Mouse (Mus musculus) hindbrain, embryonic 15.5 days (tissue): ENCODE data around the gene Trpv1. TPM values are rescaled to one million over a fixed set of nuclear protein-coding genes. Genes with fewer than 3 reads are reported as not detected.

Source experiments
- ATAC-seq: fragments of 200-750 bp; cut with Nextera tagmentation; 2 replicates; pipeline ENCODE4 v1.8.0; 2017; ENCODE audit warnings: low read depth, moderate number of reproducible peaks, moderate TSS enrichment; ENCODE audit not compliant: low FRiP score
- H3K27ac ChIP-seq: fragments of 300-500 bp; sonication (generic); replicated peaks from 2 replicates; pipeline ENCODE4 v1.5.1; 2015; ENCODE audit warnings: mild to moderate bottlenecking, inconsistent platforms
- H3K27me3 ChIP-seq: fragments of 300-500 bp; sonication (generic); 2 replicates; pipeline ENCODE4 v1.6.1; 2015; ENCODE audit warnings: control low read depth, inconsistent platforms
- H3K36me3 ChIP-seq: fragments of 300-500 bp; sonication (generic); 2 replicates; pipeline ENCODE4 v1.6.1; 2015; ENCODE audit warnings: control low read depth, inconsistent platforms
- H3K4me1 ChIP-seq: fragments of 300-500 bp; sonication (generic); replicated peaks from 2 replicates; pipeline ENCODE4 v1.6.1; 2015; ENCODE audit warnings: control low read depth, inconsistent platforms
- H3K4me2 ChIP-seq: fragments of 300-500 bp; sonication (generic); 2 replicates; pipeline ENCODE4 v1.6.1; 2015; ENCODE audit warnings: moderate library complexity, mild to moderate bottlenecking, inconsistent platforms
- H3K4me3 ChIP-seq: fragments of 300-500 bp; sonication (generic); 2 replicates; pipeline ENCODE4 v1.5.1; 2015; ENCODE audit warnings: mild to moderate bottlenecking, inconsistent platforms
- H3K9ac ChIP-seq: fragments of 300-500 bp; sonication (generic); 2 replicates; pipeline ENCODE4 v1.6.1; 2015; ENCODE audit warnings: inconsistent platforms
- H3K9me3 ChIP-seq: fragments of 300-500 bp; sonication (generic); 2 replicates; pipeline ENCODE4 v1.6.1; 2016; ENCODE audit warnings: control low read depth, inconsistent platforms
- WGBS: fragments of 180-500 bp; shearing (Covaris S2); methylation state at CpG from one replicate; pipeline ENCODE4 v1.1.7; 2015; 5-methylcytosine and 5-hydroxymethylcytosine counted together
- polyA plus RNA-seq: library from polyadenylated mRNA; unstranded; fragments of >200 nt; fragmentation: Nextera tagmentation; extraction: Ambion mirVana; gene quantifications from 2 replicates; pipeline ENCODE4 v1.2.1, GENCODE M21; 2015

Trpv1 gene
- polyA plus RNA-seq, 1 experiment from 2014 or later: 0.41 TPM

DNA sequence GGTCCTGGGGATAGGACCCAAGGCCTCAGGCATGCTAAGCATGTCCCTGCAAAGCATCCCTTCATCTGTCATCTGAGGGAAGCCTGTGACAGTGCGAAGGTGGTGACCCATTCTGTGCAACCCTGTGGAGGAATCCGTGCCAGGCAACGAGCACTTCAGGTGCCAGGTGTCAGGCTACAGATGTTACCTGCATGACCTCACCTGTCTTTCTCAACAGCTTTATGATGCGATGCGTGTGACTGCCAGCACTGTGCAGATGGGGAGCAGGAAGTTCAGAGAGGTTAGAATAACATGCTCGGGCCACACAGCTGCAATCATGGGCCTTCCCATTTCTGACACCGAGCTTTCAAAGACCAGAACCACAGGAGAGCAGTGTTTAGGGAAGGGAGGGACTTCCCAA, 28.9 kb upstream of the Trpv1 start:
- no peaks in the 10 kb centered on the region for H3K27me3 ChIP-seq
- H3K27ac ChIP-seq: no peak overlapping the region
- 83% methylated on average over 7 of the region's 7 CpGs for WGBS
- H3K4me3 ChIP-seq: no peak overlapping the region
- no peak for ATAC-seq
- H3K4me1 ChIP-seq: peaks cover under 1% of the 10 kb centered on the region; the same call in 1 of the 2 replicates
- H3K9me3 ChIP-seq: no peaks in the 10 kb centered on the region
- H3K36me3 ChIP-seq: no peaks in the 10 kb centered on the region
- H3K9ac ChIP-seq: no peak overlapping the region
- H3K4me2 ChIP-seq: no peak overlapping the region

DNA sequence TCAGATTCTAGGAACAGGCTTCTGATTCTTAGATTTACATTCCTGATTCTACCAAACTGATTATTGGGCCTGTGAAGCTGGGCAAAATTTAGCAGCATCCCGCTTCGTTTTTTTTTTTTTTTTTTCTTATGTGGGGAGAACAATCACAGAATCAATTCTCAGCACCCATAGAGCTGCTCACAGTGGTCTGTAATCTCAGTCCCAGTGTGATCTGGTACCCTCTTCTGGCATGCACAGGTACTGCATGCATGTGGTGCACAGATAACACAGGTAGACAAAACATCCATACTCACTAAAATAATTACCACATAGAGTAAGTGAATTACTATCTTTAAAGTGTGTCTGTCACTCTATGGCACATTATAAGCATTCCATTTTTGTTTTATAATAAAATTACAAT, 26.5 kb upstream of the Trpv1 start:
- H3K27me3 ChIP-seq: no peaks in the 10 kb centered on the region
- WGBS: 80% methylated on average over 2 of the region's 2 CpGs
- no peaks in the 10 kb centered on the region for H3K36me3 ChIP-seq
- no peak overlapping the region for H3K4me3 ChIP-seq
- no peak overlapping the region for H3K4me2 ChIP-seq
- H3K27ac ChIP-seq: no peak overlapping the region
- H3K9me3 ChIP-seq: no peaks in the 10 kb centered on the region
- no peak for ATAC-seq
- H3K9ac ChIP-seq: no peak overlapping the region
- H3K4me1 ChIP-seq: no peaks in the 10 kb centered on the region

DNA sequence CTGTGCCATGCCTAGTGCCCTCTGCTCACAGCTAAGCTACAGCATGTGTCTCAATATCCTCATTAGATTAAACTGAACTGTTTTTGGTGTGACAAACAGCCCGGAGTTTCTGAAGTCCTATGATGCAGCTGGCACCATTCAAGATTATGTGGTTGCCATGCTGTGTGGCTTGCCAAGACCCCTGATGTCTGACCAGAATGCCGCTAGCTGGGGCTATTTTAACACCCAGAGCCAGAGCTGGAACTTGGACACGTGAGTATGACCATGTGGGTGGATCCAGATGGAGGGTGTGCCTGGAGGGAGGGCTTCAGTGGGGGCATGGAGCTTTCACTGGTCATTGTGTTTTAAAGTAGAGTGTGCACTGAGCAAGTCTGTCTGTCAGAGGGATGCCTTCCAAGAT, 20.1 kb upstream of the Trpv1 start:
- Histone ChIP-seq H3K9ac (no peak overlapping the region), H3K4me1 (no peaks in the 10 kb centered on the region), H3K4me3 (no peak overlapping the region), H3K36me3 (no peaks in the 10 kb centered on the region), H3K4me2 (no peak overlapping the region), H3K27me3 (no peaks in the 10 kb centered on the region), H3K9me3 (no peaks in the 10 kb centered on the region), H3K27ac (no peak overlapping the region)
- no peak for ATAC-seq
- WGBS: 72% methylated on average over 3 of the region's 3 CpGs

DNA sequence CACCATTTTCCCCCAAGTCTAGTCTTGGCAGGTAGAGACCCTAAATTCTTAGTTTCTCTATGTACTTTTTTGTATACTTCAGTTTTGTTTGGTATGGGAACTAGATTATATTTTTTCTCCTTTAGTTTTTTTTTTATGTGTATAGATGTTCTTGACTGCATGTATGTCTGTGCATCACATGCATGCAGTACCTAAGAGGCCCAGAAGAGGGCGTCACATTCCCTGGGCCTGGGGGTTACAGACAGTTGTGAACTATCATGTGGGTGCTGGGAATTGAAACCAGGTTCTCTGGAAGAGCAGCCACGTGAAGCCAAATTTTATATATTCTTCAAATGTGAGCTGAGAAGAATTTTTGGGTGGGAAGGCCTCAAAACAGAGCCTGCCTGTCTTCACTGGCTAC, 14.4 kb upstream of the Trpv1 start:
- H3K9ac ChIP-seq: no peak overlapping the region
- H3K27ac ChIP-seq: no peak overlapping the region
- H3K9me3 ChIP-seq: no peaks in the 10 kb centered on the region
- H3K4me1 ChIP-seq: no peaks in the 10 kb centered on the region
- no peaks in the 10 kb centered on the region for H3K27me3 ChIP-seq
- ATAC-seq: no peak
- 69% methylated on average over 2 of the region's 2 CpGs for WGBS
- no peaks in the 10 kb centered on the region for H3K36me3 ChIP-seq
- H3K4me3 ChIP-seq: no peak overlapping the region
- H3K4me2 ChIP-seq: no peak overlapping the region

DNA sequence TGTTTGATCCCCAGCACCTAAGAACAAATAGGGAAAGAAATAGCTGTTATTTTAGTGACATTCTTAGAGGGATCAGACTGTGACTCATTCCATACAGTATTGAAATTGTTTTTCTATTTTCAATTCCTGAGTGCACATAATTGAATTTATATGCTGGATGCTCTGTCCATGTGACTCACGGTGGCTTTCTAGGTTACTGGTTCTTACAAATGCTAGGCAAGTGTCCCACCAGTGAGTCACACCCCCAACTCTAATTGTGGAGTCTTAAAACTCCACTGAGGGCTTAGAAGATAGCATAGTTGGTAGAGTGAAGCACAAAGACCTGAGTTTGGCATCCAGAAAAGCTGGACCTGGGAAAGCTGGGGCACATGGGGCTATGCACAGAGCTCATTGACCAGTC, 13.4 kb upstream of the Trpv1 start:
- no peak overlapping the region for H3K9ac ChIP-seq
- WGBS: 100% methylated on average over 1 of the region's 1 CpGs
- H3K4me3 ChIP-seq: no peak overlapping the region
- H3K27ac ChIP-seq: no peak overlapping the region
- H3K4me2 ChIP-seq: no peak overlapping the region
- no peaks in the 10 kb centered on the region for H3K36me3 ChIP-seq
- H3K9me3 ChIP-seq: no peaks in the 10 kb centered on the region
- no peaks in the 10 kb centered on the region for H3K27me3 ChIP-seq
- no peak for ATAC-seq
- H3K4me1 ChIP-seq: no peaks in the 10 kb centered on the region

DNA sequence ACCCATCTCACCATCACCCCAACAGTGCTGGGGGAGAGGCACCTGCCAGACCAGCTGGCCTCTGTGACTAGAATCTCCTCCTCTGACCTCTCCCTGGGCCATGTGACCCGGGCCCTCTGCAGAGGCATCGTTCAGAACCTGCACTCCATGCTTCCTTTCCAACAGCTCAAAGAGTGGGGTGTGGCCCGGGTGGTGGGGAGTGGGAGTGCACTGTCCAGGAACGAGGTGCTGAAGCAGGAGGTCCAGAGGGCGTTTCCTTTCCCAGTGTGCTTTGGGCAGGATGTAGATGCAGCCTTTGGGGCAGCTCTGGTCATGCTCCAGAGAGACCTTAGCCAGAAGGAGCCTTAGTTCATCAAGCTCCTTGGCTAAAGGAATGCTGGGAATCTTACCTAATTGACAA, 11.2 kb upstream of the Trpv1 start:
- Histone ChIP-seq H3K4me1 (no peaks in the 10 kb centered on the region), H3K4me2 (no peak overlapping the region), H3K36me3 (no peaks in the 10 kb centered on the region), H3K4me3 (no peak overlapping the region), H3K27me3 (no peaks in the 10 kb centered on the region), H3K9me3 (no peaks in the 10 kb centered on the region), H3K27ac (no peak overlapping the region), H3K9ac (no peak overlapping the region)
- WGBS: 39% methylated on average over 5 of the region's 5 CpGs
- no peak for ATAC-seq

DNA sequence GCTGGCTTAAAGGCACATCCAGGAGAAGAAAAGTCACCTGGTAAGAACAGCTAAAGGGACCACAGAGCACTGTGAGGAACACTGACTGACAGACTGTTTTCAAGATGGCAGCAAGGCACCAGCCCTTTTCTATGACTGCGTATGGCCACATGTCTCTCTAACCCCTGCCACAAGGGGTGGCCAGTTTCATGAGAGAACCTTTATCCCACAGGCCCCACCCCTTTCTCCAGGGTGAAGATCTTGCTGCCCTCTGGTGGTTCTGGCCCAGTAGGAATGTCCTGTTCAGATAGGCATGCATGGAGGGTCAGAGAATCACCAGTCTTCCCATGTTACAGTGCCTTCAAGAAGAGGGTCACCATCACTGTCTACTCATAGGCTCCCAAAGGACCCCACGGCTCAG, 10.1 kb upstream of the Trpv1 start:
- Histone ChIP-seq H3K36me3 (no peaks in the 10 kb centered on the region), H3K27ac (no peak overlapping the region), H3K4me2 (no peak overlapping the region), H3K9me3 (no peaks in the 10 kb centered on the region), H3K4me3 (no peak overlapping the region), H3K9ac (no peak overlapping the region), H3K4me1 (no peaks in the 10 kb centered on the region), H3K27me3 (no peaks in the 10 kb centered on the region)
- WGBS: 83% methylated on average over 2 of the region's 2 CpGs
- no peak for ATAC-seq

DNA sequence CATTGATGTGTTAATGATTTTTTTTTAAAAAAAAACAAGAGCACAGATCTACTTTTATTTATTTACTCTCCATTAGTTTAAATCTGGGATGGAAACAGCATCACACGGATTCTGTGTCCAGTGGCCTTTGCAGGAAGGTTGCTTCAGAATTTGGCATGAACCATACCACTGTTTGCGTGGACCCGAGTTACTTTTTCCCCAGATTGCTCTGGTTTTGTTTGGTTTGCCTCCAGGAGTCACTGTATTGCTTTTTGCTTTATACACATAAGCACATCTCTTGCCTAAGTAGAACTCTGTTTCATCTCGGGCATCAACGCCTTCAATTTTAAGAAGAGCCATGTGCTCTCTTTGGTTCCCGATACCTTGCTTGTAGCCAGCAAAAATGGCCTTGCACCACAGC, 8.2 kb upstream of the Trpv1 start:
- WGBS: 92% methylated on average over 6 of the region's 6 CpGs
- Histone ChIP-seq H3K4me3 (no peak overlapping the region), H3K4me2 (no peak overlapping the region), H3K9me3 (no peaks in the 10 kb centered on the region), H3K27ac (no peak overlapping the region), H3K4me1 (no peaks in the 10 kb centered on the region), H3K36me3 (no peaks in the 10 kb centered on the region), H3K9ac (no peak overlapping the region), H3K27me3 (no peaks in the 10 kb centered on the region)
- ATAC-seq: no peak

DNA sequence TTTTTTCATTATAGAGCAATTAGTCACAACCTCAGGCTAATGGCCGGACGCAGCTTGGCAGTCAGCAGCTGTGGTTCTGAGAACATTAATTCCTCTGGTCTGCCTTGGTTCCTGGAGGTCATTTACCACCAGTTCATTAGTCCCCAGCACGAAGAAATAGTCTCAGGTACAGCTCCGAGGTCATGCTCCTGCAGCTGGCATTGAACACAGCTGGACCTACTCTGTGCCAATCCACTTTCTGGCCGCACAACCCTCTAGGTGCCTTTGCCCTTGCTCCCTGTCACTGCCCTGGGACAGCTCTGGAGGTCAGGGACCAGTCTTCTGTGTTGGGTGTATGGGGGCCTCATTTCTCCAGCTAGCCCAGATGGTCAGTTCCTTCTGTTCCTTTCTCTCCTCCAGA, 5.2 kb upstream of the Trpv1 start:
- Histone ChIP-seq H3K4me2 (no peak overlapping the region), H3K4me1 (no peaks in the 10 kb centered on the region), H3K27me3 (no peaks in the 10 kb centered on the region), H3K4me3 (no peak overlapping the region), H3K9ac (no peak overlapping the region), H3K36me3 (no peaks in the 10 kb centered on the region), H3K27ac (no peak overlapping the region), H3K9me3 (no peaks in the 10 kb centered on the region)
- ATAC-seq: no peak
- WGBS: 77% methylated on average over 5 of the region's 5 CpGs

DNA sequence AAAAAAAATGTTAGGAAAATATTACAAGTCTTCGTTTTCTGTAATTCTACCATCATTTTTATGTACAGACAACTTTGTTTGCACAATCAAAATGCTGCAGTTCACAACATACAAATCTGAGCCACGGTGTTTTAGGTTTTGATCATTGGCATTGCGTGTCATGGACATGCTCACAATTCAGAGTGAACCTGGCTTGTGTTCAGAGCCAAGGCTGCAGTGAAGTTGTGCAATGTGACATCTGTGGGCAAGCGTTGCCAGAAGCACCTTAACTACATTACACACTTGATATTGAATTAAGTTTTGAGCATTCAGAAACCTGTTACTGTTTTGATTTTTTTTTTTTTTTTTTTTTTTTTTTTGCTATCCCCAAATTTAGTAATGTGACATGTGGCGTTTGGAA, 4.0 kb upstream of the Trpv1 start:
- Histone ChIP-seq H3K4me2 (no peak overlapping the region), H3K4me3 (no peak overlapping the region), H3K27ac (no peak overlapping the region), H3K9ac (no peak overlapping the region), H3K27me3 (no peaks in the 10 kb centered on the region), H3K9me3 (no peaks in the 10 kb centered on the region), H3K36me3 (no peaks in the 10 kb centered on the region), H3K4me1 (no peaks in the 10 kb centered on the region)
- WGBS: 91% methylated on average over 5 of the region's 5 CpGs
- no peak for ATAC-seq

DNA sequence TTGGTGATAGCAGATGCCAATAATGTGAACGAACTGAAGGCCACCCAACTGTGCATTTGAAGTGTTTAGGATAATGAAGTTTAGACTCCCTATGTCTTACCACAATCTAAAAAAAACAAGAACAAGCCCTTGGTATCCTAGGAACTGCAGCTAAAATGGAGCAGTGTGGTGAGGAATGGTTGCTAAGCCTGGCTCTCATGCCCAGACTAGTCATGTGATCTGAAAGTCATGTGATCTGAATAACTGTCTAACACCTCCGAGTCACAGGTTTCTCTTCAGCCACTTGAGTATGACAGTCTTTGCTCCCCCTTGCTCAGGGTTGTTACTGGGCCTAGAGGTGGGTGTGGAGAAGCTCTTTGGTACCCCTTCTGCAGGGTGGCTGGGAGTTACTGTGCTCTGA, 1.6 kb upstream of the Trpv1 start:
- Histone ChIP-seq H3K9me3 (no peaks in the 10 kb centered on the region), H3K27me3 (no peaks in the 10 kb centered on the region), H3K36me3 (no peaks in the 10 kb centered on the region), H3K4me2 (no peak overlapping the region), H3K4me3 (no peak overlapping the region), H3K27ac (no peak overlapping the region), H3K4me1 (no peaks in the 10 kb centered on the region), H3K9ac (no peak overlapping the region)
- ATAC-seq: no peak
- WGBS: 72% methylated on average over 2 of the region's 2 CpGs

DNA sequence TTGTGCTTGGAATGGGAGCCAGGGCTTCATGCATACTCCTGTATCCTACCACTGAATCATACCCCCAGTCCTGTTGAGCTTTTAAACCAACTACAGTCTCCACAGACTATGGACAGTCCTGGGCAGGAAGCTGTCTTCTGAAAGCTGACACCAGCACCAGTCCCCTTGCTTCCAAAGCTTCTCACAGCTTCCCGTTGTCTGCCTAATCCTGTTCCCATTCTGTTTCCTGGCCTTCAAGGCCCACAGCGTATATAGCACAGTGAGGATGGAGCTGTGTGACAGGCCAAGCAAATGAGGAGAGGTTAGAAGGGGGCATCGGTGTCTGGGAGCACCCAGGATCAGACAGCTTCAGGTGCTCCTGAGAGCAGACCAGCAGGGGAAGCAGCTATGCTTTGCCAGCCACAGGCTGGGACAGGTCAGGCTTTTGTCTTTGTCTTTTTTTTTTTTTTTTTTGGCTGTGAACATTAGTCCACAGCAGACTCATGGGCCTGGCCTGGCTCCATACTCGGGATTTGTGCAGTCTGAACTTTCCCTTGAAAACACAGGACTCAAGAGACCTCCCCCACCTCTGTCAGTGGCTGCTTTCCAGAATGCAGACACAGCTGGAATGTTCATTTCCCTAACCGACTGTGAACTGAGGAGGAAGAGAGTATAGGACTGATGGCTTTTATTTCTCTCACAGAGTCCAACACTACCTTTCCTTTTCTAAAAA, 2.1 kb downstream of the Trpv1 start:
- no peak for ATAC-seq
- H3K27me3 ChIP-seq: no peaks in the 10 kb centered on the region
- H3K36me3 ChIP-seq: no peaks in the 10 kb centered on the region
- no peaks in the 10 kb centered on the region for H3K4me1 ChIP-seq
- 46% methylated on average over 5 of the region's 5 CpGs for WGBS
- no peak overlapping the region for H3K4me2 ChIP-seq
- no peak overlapping the region; the same call in 1 of the 2 replicates for H3K27ac ChIP-seq
- H3K9me3 ChIP-seq: no peaks in the 10 kb centered on the region
- no peak overlapping the region for H3K4me3 ChIP-seq
- no peak overlapping the region for H3K9ac ChIP-seq

DNA sequence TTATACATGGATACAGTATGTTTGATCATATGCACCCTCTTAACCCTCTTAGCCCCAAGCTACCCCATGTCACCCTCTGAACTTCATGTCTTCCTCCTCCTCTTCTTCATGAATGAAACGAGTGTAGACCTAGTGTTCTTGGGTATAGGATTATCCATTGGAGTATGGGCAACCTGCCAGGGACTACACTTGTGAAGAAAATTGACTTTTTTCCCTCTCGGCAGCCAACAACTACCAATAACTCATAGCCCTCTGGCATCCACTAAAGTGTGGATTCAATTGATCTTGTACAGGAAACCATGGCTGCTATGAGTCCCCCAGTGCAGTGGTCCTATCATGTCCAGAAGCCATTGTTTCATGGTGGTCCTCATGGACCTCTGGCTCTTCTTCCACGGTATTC, 2.6 kb downstream of the Trpv1 start:
- Histone ChIP-seq H3K4me3 (no peak overlapping the region), H3K4me2 (no peak overlapping the region), H3K36me3 (no peaks in the 10 kb centered on the region), H3K9ac (no peak overlapping the region), H3K4me1 (no peaks in the 10 kb centered on the region), H3K27me3 (no peaks in the 10 kb centered on the region), H3K27ac (no peak overlapping the region), H3K9me3 (no peaks in the 10 kb centered on the region)
- 73% methylated on average over 3 of the region's 3 CpGs for WGBS
- no peak for ATAC-seq
